Mouse (Mus musculus) ovary, postnatal 36 days (tissue): Measurements from ENCODE around the gene March1.

Experiments
- DNase-seq: peaks from one replicate; pipeline ENCODE4 v3.0.0; 2022; ENCODE audit warnings: low spot score, mixed read lengths

The March1 gene

DNA sequence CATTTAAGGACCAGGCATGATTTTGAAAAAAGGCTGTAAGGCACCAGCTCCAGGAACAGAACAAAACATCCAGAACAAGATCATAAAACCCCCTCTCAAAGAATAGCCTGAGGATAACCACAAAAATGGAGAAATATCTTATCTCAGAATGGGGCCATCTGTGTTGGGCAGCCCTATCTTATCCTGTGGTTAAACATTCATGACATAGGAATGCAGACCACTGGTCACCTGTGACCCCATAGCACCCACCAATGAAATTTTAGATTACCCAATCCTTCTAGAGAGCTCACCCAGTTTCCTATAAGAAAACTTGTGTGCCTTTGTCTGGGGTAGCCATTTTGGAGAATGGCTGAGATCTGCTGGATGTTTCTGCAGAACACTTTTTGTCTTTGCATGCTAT lies 902.9 kb downstream of the March1 start:
- DNase-seq, result no peak
